Mouse (Mus musculus): ENCODE data around the gene Ccl26.
A peak's percentile ranks its signal among the peaks of the same experiment; 100 is the strongest.
"Not testable (repeated sequence)": the region's sequence is repeated elsewhere in the genome, so short reads cannot be mapped to it uniquely, and the experiment has no call there.

Gene Ccl26

GRCm38 (mm10) chr5:135563469-135563868, at the start of gene Ccl26:
Gene Ccl26 (minus strand): TSS chr5:135563569.
- no peak for DNase-seq

- DNase-seq, result no peak
These were observed 46.4 kb upstream of the Ccl26 start for GRCm38 (mm10) chr5:135609794-135610193.

- DNase-seq, result no peak
These were observed 44.2 kb upstream of the Ccl26 start for GRCm38 (mm10) chr5:135607581-135607980.

- not testable (repeated sequence) for DNase-seq
These were observed 43.3 kb upstream of the Ccl26 start for GRCm38 (mm10) chr5:135606717-135607116.

- not testable (repeated sequence) for DNase-seq
These were observed 41.3 kb upstream of the Ccl26 start for GRCm38 (mm10) chr5:135604643-135605042.

GRCm38 (mm10) chr5:135589996-135590784, 26.8 kb upstream of the Ccl26 start:
- DNase-seq, result no peak

- no peak for DNase-seq
These were observed 24.4 kb upstream of the Ccl26 start for GRCm38 (mm10) chr5:135587764-135588163.

- DNase-seq, result no peak
These were observed 22.3 kb upstream of the Ccl26 start for GRCm38 (mm10) chr5:135585691-135586090.

GRCm38 (mm10) chr5:135582330-135582729, 19.0 kb upstream of the Ccl26 start:
- DNase-seq, result no peak

- DNase-seq, result peak; percentile 53
These were observed 16.0 kb upstream of the Ccl26 start for GRCm38 (mm10) chr5:135579331-135579751.

- no peak for DNase-seq
These were observed 12.7 kb upstream of the Ccl26 start for GRCm38 (mm10) chr5:135576055-135576454.

- DNase-seq, result no peak
These were observed 9.6 kb upstream of the Ccl26 start, which contains the start of gene Ccl24 for GRCm38 (mm10) chr5:135573006-135573405. Gene Ccl24 (minus strand): TSS chr5:135573049.

- DNase-seq, result no peak
These were observed 5.3 kb upstream of the Ccl26 start for GRCm38 (mm10) chr5:135568698-135569097.

- no peak for DNase-seq
These were observed 4.3 kb upstream of the Ccl26 start for GRCm38 (mm10) chr5:135567556-135568265.

- no peak for DNase-seq
These were observed 5.7 kb downstream of the Ccl26 start for GRCm38 (mm10) chr5:135557671-135558070.

- no peak for DNase-seq
These were observed 6.3 kb downstream of the Ccl26 start for GRCm38 (mm10) chr5:135557051-135557450.

GRCm38 (mm10) chr5:135556259-135556658, 7.1 kb downstream of the Ccl26 start:
- DNase-seq, result no peak

- no peak for DNase-seq
These were observed 11.8 kb downstream of the Ccl26 start for GRCm38 (mm10) chr5:135551591-135551990.

GRCm38 (mm10) chr5:135550910-135551309, 12.5 kb downstream of the Ccl26 start:
- no peak for DNase-seq

GRCm38 (mm10) chr5:135547990-135548389, 15.4 kb downstream of the Ccl26 start:
- DNase-seq, result no peak

- peak; percentile 100 for DNase-seq
These were observed 18.2 kb downstream of the Ccl26 start, which contains the start of gene Hip1 for GRCm38 (mm10) chr5:135544865-135545797. Gene Hip1 (minus strand): TSS chr5:135545120.

- DNase-seq, result no peak
These were observed 19.3 kb downstream of the Ccl26 start for GRCm38 (mm10) chr5:135544032-135544558.
